In the genomic region with DNA sequence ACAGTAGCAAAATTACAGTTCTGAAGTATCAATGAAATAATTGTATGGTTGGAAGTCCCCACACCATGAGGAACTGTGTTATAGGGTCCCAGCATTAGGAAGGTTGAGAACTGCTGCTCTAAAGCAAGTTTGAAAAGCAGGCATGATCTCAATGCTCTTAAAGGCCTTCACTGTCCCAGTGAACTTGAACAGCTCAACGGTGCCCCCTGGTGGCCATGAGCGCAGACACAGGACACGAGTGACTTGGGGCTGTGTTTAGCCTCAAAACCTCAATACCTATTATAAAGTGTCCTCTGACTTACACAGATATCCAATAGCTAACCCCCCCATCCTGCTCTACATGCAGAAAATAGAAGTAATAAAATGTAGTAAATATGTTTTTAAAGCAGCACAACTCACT, we compare ENCODE assay signal across 7 mouse cellular contexts.
DNase-seq lines count a peak whose midpoint lies in the region; ATAC-seq and TF ChIP-seq lines count a peak whose summit lies in the region.

No protein-coding gene starts in this region.

- H3K4me1 ChIP-seq in intestine, embryonic 16.5 days (ENCODE audit: control insufficient read depth, insufficient read depth, low read length) = peaks cover 7% of the 10 kb centered on the region
- H3K4me1 ChIP-seq in midbrain, embryonic 12.5 days = peaks cover 8% of the 10 kb centered on the region; the same call in 1 of the 2 replicates
- no peaks in the 10 kb centered on the region for H3K4me1 ChIP-seq in small intestine, adult 2 months (ENCODE audit: control insufficient read depth, insufficient read depth, insufficient read length, low read length)

- intact Hi-C loops in gastrocnemius, postnatal 36 days (cut with DNase I) = loop anchor here (2.0 to 5.0 kb wide), 2 partner anchors 153 to 250 kb away; a partner anchor contains a TSS
- intact Hi-C loops in left cerebral cortex, postnatal 36 days (cut with DNase I) = loop anchor here (1.0 kb wide), 1 partner anchor 244 kb away; no protein-coding TSS in a partner anchor

- no peak overlapping the region for H3K4me2 ChIP-seq in intestine, embryonic 16.5 days (ENCODE audit: low read depth, low read length)
- H3K4me2 ChIP-seq in midbrain, embryonic 12.5 days (replicated peaks) = no peak overlapping the region

- H3K36me3 ChIP-seq in intestine, embryonic 16.5 days (ENCODE audit: control insufficient read depth, insufficient read depth, low read length) = no peaks in the 10 kb centered on the region
- no peaks in the 10 kb centered on the region for H3K36me3 ChIP-seq in midbrain, embryonic 12.5 days
- no peaks in the 10 kb centered on the region for H3K36me3 ChIP-seq in small intestine, adult 2 months (ENCODE audit: control insufficient read depth, insufficient read depth, low read length)

- TF ChIP-seq CTCF in small intestine, adult 2 months (IDR thresholded peaks at IDR 0.05; ENCODE audit: extremely low read depth, insufficient read length, insufficient replicate concordance, low read depth, low read length) = peak; percentile 95

- no peak overlapping the region for H3K9ac ChIP-seq in intestine, embryonic 16.5 days (ENCODE audit: low read depth, low read length)
- no peak overlapping the region for H3K9ac ChIP-seq in midbrain, embryonic 12.5 days (replicated peaks)

- H3K27ac ChIP-seq in intestine, embryonic 16.5 days (ENCODE audit: low read length) = no peak overlapping the region
- H3K27ac ChIP-seq in midbrain, embryonic 12.5 days (replicated peaks) = no peak overlapping the region
- H3K27ac ChIP-seq in small intestine, adult 2 months (ENCODE audit: insufficient read depth, low read depth, low read length) = no peak overlapping the region

- no peak for TF ChIP-seq POLR2A in small intestine, adult 2 months (IDR thresholded peaks at IDR 0.05; ENCODE audit: low read depth, low read length)

- no peaks in the 10 kb centered on the region for H3K27me3 ChIP-seq in intestine, embryonic 16.5 days (replicated peaks; ENCODE audit: control insufficient read depth, insufficient read depth, low read length)
- peaks cover 14% of the 10 kb centered on the region; the same call in 1 of the 2 replicates for H3K27me3 ChIP-seq in midbrain, embryonic 12.5 days
- H3K27me3 ChIP-seq in small intestine, adult 2 months (ENCODE audit: control insufficient read depth, insufficient read depth, low read length) = no peaks in the 10 kb centered on the region

- H3K4me3 ChIP-seq in intestine, embryonic 16.5 days (ENCODE audit: low read length) = no peak overlapping the region
- no peak overlapping the region for H3K4me3 ChIP-seq in midbrain, embryonic 12.5 days
- H3K4me3 ChIP-seq in small intestine, adult 2 months (ENCODE audit: low read depth, low read length) = no peak overlapping the region

- ATAC-seq in intestine, embryonic 16.5 days = peak; percentile 84
- peak; percentile 87 for ATAC-seq in midbrain, embryonic 12.5 days (ENCODE audit: low FRiP score, low read depth)

- DNase-seq in adrenal gland, adult 18-20 months (ENCODE audit: low spot score in 2 of 2) = peak; percentile 92 to 95
- DNase-seq in embryo, embryonic 10.5 days (ENCODE audit: low spot score) = peak; percentile 94
- DNase-seq in gastrocnemius, postnatal 36 days = peak; percentile 85 to 87
- DNase-seq in left cerebral cortex, postnatal 36 days (ENCODE audit: low spot score in 2 of 2) = peak; percentile 76 to 78

- H3K9me3 ChIP-seq in intestine, embryonic 16.5 days (ENCODE audit: control insufficient read depth, low read length) = no peaks in the 10 kb centered on the region
- no peaks in the 10 kb centered on the region for H3K9me3 ChIP-seq in midbrain, embryonic 12.5 days

- 0% methylated on average over 3 of the region's 3 CpGs for WGBS in intestine, embryonic 16.5 days
- WGBS in midbrain, embryonic 12.5 days = 2% methylated on average over 3 of the region's 3 CpGs
- WGBS in small intestine, adult 2 months = 0% methylated on average over 3 of the region's 3 CpGs
